Mouse (Mus musculus): ENCODE data around the gene Dnmt1. TPM values are rescaled to one million over a fixed set of nuclear protein-coding genes. Genes with fewer than 3 reads are reported as not detected.
A peak's percentile ranks its signal among the peaks of the same experiment; 100 is the strongest.

The Dnmt1 gene
- total and polyA plus RNA-seq, 3 experiments: 9.1 to 11.6 (median 11.1) TPM

DNA sequence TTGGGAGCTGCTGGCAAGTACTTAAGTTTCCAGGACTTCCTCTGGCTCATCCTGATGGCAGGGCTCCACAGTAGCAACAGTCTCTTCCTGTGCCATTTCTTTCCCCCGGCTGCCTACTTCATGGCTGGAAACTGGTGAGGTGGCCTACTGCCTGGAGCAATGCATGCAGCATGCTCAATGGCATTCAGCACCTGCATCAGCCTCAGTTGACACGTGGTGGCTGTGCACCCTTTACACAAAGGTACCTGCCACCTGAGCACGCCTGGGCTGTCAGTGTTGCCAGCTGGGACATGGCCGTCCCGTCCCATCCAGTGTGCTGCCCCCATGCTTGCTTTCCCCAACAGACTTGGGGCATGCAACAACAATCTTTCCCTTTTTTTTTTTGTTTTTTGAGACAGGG, 66.6 kb downstream of the Dnmt1 start:
- TF ChIP-seq CTCF (IDR thresholded peaks at IDR 0.05): no peak
- no peak for TF ChIP-seq EP300 (IDR thresholded peaks at IDR 0.05; ENCODE audit: insufficient read depth, low read depth, low read length)
- no peak for TF ChIP-seq POLR2A (IDR thresholded peaks at IDR 0.05; ENCODE audit: insufficient read depth, low read depth, low read length)
- 68% methylated on average over 5 of the region's 5 CpGs for WGBS

DNA sequence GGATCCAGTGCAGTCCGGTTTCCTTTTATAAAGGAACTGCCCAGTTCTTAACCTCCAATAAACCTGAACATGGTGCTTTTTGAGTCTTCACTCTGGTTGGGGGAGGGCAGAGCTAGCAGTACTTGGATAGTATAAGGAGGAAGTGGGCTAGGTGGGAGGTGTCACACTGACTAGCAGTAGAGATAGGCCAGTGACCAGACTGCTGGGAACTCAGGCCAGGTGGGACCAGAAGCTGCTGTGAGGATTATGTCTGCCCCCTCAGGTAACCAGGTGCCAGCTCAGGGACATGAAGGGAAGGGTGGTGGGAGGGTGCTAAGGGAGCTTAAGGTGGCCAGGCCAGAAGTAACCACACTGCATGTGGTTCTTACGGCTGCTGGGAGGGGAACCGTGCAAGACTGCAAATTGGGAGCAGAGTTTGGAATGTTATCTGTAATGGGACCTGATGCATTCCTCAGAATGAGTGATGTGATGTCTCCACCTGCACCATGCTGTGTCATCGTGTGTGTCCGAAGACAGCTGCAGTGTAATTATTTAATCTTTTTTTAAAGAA, 67.5 kb downstream of the Dnmt1 start:
- Histone ChIP-seq H3K4me3 (no peak overlapping the region), H3K36me3 (ENCODE audit: control insufficient read depth, insufficient read depth, low read length) (no peaks in the 10 kb centered on the region), H3K79me2 (replicated peaks; ENCODE audit: control insufficient read depth, insufficient read depth, low read length) (no peaks in the 10 kb centered on the region), H3K27ac (no peak overlapping the region), H3K27me3 (ENCODE audit: control insufficient read depth, insufficient read depth, low read length) (no peaks in the 10 kb centered on the region), H3K4me1 (ENCODE audit: control insufficient read depth, insufficient read depth, low read length) (peaks cover under 1% of the 10 kb centered on the region; the same call in 1 of the 2 replicates), H3K9ac (ENCODE audit: low read depth, low read length) (no peak overlapping the region)
- intact Hi-C loops (cut with DNase I): loop anchor here (10.0 kb wide), 1 partner anchor 393 kb away; the partner anchor contains the start of gene Kri1
- 67% methylated on average over 5 of the region's 5 CpGs for WGBS
- DNase-seq: no peak
- TF ChIP-seq POLR2A (IDR thresholded peaks at IDR 0.05; ENCODE audit: insufficient read depth, low read depth, low read length) (no peak), CTCF (IDR thresholded peaks at IDR 0.05) (no peak), EP300 (IDR thresholded peaks at IDR 0.05; ENCODE audit: insufficient read depth, low read depth, low read length) (no peak)

More for the DNA sequence above, 66.6 kb downstream of the Dnmt1 start:
- no peak overlapping the region for H3K9ac ChIP-seq (ENCODE audit: low read depth, low read length)
- no peak overlapping the region for H3K27ac ChIP-seq
- H3K36me3 ChIP-seq (ENCODE audit: control insufficient read depth, insufficient read depth, low read length): no peaks in the 10 kb centered on the region
- H3K79me2 ChIP-seq (replicated peaks; ENCODE audit: control insufficient read depth, insufficient read depth, low read length): peaks cover under 1% of the 10 kb centered on the region; the same call in 1 of the 2 replicates
- intact Hi-C loops (cut with DNase I): loop anchor here (10.0 kb wide), 1 partner anchor 392 kb away; the partner anchor contains the start of gene Kri1
- H3K4me1 ChIP-seq (ENCODE audit: control insufficient read depth, insufficient read depth, low read length): peaks cover 6% of the 10 kb centered on the region; the same call in 1 of the 2 replicates
- DNase-seq: no peak
- H3K27me3 ChIP-seq (ENCODE audit: control insufficient read depth, insufficient read depth, low read length): no peaks in the 10 kb centered on the region
- no peak overlapping the region for H3K4me3 ChIP-seq

DNA sequence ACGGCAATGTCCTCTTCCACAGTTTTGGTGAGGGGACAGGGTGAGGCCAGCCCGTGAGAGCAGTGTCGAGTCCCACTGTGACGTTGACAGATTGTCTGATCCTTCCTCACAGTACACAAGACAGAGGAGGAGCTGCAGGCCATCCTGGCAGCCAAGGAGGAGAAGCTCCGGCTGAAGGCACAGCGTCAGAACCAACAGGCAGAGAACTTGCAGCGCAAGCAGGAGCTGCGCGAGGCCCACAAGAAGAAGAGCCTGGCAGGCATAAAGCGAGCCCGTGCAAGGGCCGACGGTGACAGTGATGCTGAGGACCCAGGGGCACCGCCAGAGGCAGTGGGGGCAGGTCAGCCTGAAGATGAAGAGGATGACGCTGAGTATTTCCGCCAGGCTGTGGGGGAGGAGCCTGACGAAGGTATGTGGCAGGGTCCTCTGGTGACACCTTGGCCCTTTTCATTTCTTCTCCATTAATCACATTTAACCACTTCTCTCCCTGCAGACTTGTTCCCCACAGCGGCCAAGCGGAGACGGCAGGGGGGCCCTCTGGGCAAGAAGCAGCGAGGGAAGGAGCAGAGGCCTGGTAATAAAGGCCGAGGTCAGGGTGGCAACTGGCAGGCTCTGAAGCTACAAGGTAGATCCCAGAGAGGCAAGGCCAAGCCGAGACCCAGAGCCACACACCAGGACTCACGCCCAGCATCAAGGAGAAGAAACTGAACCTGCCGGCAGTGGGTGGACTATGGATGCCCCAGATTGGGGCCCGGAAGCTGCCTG, 68.2 kb downstream of the Dnmt1 start:
- Histone ChIP-seq H3K9ac (ENCODE audit: low read depth, low read length) (no peak overlapping the region), H3K27me3 (ENCODE audit: control insufficient read depth, insufficient read depth, low read length) (no peaks in the 10 kb centered on the region), H3K79me2 (replicated peaks; ENCODE audit: control insufficient read depth, insufficient read depth, low read length) (no peaks in the 10 kb centered on the region), H3K27ac (no peak overlapping the region), H3K4me3 (no peak overlapping the region), H3K4me1 (ENCODE audit: control insufficient read depth, insufficient read depth, low read length) (no peaks in the 10 kb centered on the region), H3K36me3 (ENCODE audit: control insufficient read depth, insufficient read depth, low read length) (no peaks in the 10 kb centered on the region)
- intact Hi-C loops (cut with DNase I): loop anchor here (10.0 kb wide), 1 partner anchor 393 kb away; the partner anchor contains the start of gene Kri1
- WGBS: 75% methylated on average over 26 of the region's 26 CpGs
- no peak for DNase-seq
- TF ChIP-seq POLR2A (IDR thresholded peaks at IDR 0.05; ENCODE audit: insufficient read depth, low read depth, low read length): 0 out of 2 replicates have a peak, but pooled peaks have one; percentile 2
- no peak for TF ChIP-seq CTCF (IDR thresholded peaks at IDR 0.05)

DNA sequence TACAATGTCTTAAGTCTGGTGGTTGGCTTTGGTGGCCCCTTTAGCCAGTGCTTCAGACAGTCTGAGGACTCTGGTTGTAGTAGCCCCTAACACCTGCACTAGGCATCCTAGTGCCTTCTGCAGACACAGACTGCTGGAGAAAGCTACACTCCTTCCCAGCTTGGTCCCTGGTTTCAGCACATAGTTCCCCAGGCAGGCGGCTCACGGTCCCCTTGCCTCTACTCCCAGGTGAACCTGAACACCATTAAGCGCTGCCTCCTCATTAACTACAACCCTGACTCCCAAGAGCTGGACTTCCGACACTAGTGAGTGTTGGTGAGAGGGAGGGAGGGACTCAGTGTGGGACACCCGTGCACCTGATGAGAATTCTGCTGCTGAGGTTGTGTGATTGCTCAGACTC, 69.3 kb downstream of the Dnmt1 start:
- Histone ChIP-seq H3K27me3 (ENCODE audit: control insufficient read depth, insufficient read depth, low read length) (no peaks in the 10 kb centered on the region), H3K79me2 (replicated peaks; ENCODE audit: control insufficient read depth, insufficient read depth, low read length) (no peaks in the 10 kb centered on the region), H3K27ac (no peak overlapping the region), H3K9ac (ENCODE audit: low read depth, low read length) (no peak overlapping the region), H3K4me1 (ENCODE audit: control insufficient read depth, insufficient read depth, low read length) (no peaks in the 10 kb centered on the region), H3K36me3 (ENCODE audit: control insufficient read depth, insufficient read depth, low read length) (no peaks in the 10 kb centered on the region), H3K4me3 (no peak overlapping the region)
- TF ChIP-seq POLR2A (IDR thresholded peaks at IDR 0.05; ENCODE audit: insufficient read depth, low read depth, low read length) (no peak), CTCF (IDR thresholded peaks at IDR 0.05) (no peak), EP300 (IDR thresholded peaks at IDR 0.05; ENCODE audit: insufficient read depth, low read depth, low read length) (no peak)
- intact Hi-C loops (cut with DNase I): loop anchor here (10.0 kb wide), 1 partner anchor 394 kb away; the partner anchor contains the start of gene Kri1
- DNase-seq: no peak
- 88% methylated on average over 5 of the region's 5 CpGs for WGBS

DNA sequence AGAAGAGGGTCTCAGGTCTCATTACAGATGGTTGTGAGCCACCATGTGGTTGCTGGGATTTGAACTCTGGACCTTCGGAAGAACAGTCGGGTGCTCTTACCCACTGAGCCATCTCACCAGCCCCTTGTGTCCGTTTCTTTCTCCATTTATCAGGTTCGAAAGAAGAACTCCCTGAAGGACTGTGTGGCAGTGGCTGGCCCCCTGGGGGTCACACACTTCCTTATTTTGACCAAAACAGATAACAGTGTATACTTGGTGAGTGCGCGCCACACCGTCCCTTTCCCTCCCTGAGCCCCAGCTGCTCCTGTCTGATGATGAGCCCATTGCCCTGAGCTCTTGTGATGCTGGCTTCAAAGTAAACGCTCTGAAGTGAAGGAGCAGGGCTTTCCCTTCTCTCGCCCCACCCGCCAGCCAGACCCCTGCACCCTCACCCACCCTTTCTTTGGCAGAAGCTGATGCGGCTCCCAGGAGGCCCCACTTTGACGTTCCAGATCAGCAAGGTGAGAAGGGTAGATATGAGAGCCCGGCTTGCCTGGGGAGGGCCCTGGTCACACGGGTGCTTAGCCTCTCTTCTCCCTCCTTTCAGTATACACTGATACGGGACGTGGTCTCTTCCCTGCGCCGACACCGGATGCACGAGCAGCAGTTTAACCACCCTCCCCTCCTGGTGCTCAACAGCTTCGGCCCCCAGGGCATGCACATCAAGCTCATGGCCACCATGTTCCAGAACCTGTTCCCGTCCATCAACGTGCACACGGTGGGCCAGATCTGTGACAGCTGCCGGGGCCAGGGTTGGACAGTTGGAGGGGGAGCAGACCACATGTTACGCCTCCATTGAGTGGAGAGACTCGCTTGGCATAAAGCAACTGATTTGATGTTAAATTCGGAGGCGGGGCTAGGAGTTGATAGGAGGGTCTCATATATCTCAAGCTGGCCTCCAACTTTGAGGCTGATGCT, 70.2 kb downstream of the Dnmt1 start:
- Histone ChIP-seq H3K36me3 (ENCODE audit: control insufficient read depth, insufficient read depth, low read length) (no peaks in the 10 kb centered on the region), H3K9ac (ENCODE audit: low read depth, low read length) (no peak overlapping the region), H3K4me1 (ENCODE audit: control insufficient read depth, insufficient read depth, low read length) (no peaks in the 10 kb centered on the region), H3K79me2 (replicated peaks; ENCODE audit: control insufficient read depth, insufficient read depth, low read length) (no peaks in the 10 kb centered on the region), H3K27ac (no peak overlapping the region), H3K4me3 (no peak overlapping the region), H3K27me3 (ENCODE audit: control insufficient read depth, insufficient read depth, low read length) (no peaks in the 10 kb centered on the region)
- DNase-seq: no peak
- WGBS: 73% methylated on average over 29 of the region's 29 CpGs
- TF ChIP-seq EP300 (IDR thresholded peaks at IDR 0.05; ENCODE audit: insufficient read depth, low read depth, low read length) (no peak), POLR2A (IDR thresholded peaks at IDR 0.05; ENCODE audit: insufficient read depth, low read depth, low read length) (no peak), CTCF (IDR thresholded peaks at IDR 0.05) (no peak)
- intact Hi-C loops (cut with DNase I): loop anchor here (10.0 kb wide), 1 partner anchor 395 kb away; the partner anchor contains the start of gene Kri1

Data from heart, adult 2 months (tissue).